Mouse (Mus musculus) midbrain, postnatal 0 days (tissue): ENCODE measurements around the gene Gjc2. TPM values are rescaled to one million over a fixed set of nuclear protein-coding genes. Genes with fewer than 3 reads are reported as not detected.

ENCODE experiments used
- ATAC-seq: fragments of 200-750 bp; cut with Nextera tagmentation; 2 replicates; pipeline ENCODE4 v1.8.0; 2017; ENCODE audit warnings: moderate number of reproducible peaks, mild to moderate bottlenecking, moderate TSS enrichment, moderate library complexity; ENCODE audit not compliant: low FRiP score
- DNase-seq: peaks from one replicate; pipeline ENCODE4 v3.0.0-alpha.2; 2015; ENCODE audit warnings: low spot score
- H3K27ac ChIP-seq: fragments of 300-500 bp; sonication (generic); 2 replicates; pipeline ENCODE4 v1.5.1; 2014; ENCODE audit warnings: low read depth, mild to moderate bottlenecking, low read length, mixed read lengths
- H3K27me3 ChIP-seq: fragments of 300-500 bp; sonication (generic); 2 replicates; pipeline ENCODE4 v1.6.1; 2014; ENCODE audit warnings: low read length, control low read depth, mixed read lengths; ENCODE audit not compliant: insufficient read depth
- H3K36me3 ChIP-seq: fragments of 300-500 bp; sonication (generic); 2 replicates; pipeline ENCODE4 v1.6.1; 2014; ENCODE audit warnings: low read length, control low read depth, mixed read lengths; ENCODE audit not compliant: insufficient read depth
- H3K4me1 ChIP-seq: fragments of 300-500 bp; sonication (generic); 2 replicates; pipeline ENCODE4 v1.6.1; 2014; ENCODE audit warnings: mild to moderate bottlenecking, control low read depth, antibody characterized with exemption, low read length, mixed read lengths; ENCODE audit not compliant: insufficient read depth
- H3K4me2 ChIP-seq: fragments of 300-500 bp; sonication (generic); 2 replicates; pipeline ENCODE4 v1.6.1; 2014; ENCODE audit warnings: low read depth, mild to moderate bottlenecking, low read length, mixed read lengths; ENCODE audit not compliant: poor library complexity, severe bottlenecking
- H3K4me3 ChIP-seq: fragments of 300-500 bp; sonication (generic); 2 replicates; pipeline ENCODE4 v1.5.1; 2014; ENCODE audit warnings: low read depth, mild to moderate bottlenecking, low read length, moderate library complexity
- H3K9ac ChIP-seq: fragments of 300-500 bp; sonication (generic); replicated peaks from 2 replicates; pipeline ENCODE4 v1.6.1; 2014; ENCODE audit warnings: mild to moderate bottlenecking, low read length, moderate library complexity, mixed read lengths; ENCODE audit not compliant: poor library complexity, severe bottlenecking
- H3K9me3 ChIP-seq: fragments of 300-500 bp; sonication (generic); 2 replicates; pipeline ENCODE4 v1.6.1; 2016; ENCODE audit warnings: low read length, control low read depth
- CTCF ChIP-seq: IDR thresholded peaks from 2 replicates; pipeline ENCODE4 v1.5.1; 2016; ENCODE audit warnings: antibody characterized with exemption, mild to moderate bottlenecking
- WGBS: fragments of 180-500 bp; shearing (Covaris S2); extraction: QIAGEN DNeasy Blood & Tissue Kit; methylation state at CpG from one replicate; pipeline ENCODE4 v1.1.7; 2014; 5-methylcytosine and 5-hydroxymethylcytosine counted together
- polyA plus RNA-seq: library from polyadenylated mRNA; unstranded; fragments of >200 nt; fragmentation: Nextera tagmentation; extraction: Ambion mirVana; gene quantifications from 2 replicates; pipeline ENCODE4 v1.2.1, GENCODE M21; 2015
- total RNA-seq: library from RNA; depleted of rRNA; stranded (reverse); fragments of >200 nt; gene quantifications from 2 replicates; pipeline ENCODE4 v1.2.3, GENCODE M21; 2014

Gene Gjc2
- total and polyA plus RNA-seq, 2 experiments from 2014 or later: 0.38 to 0.44 TPM

- 85% methylated on average over 5 of the region's 5 CpGs for WGBS
- Histone ChIP-seq H3K4me3 (no peak overlapping the region), H3K4me2 (no peak overlapping the region), H3K4me1 (no peaks in the 10 kb centered on the region), H3K36me3 (no peaks in the 10 kb centered on the region), H3K9ac (no peak overlapping the region), H3K27ac (no peak overlapping the region), H3K9me3 (no peaks in the 10 kb centered on the region), H3K27me3 (no peaks in the 10 kb centered on the region; the same call in 1 of the 2 replicates)
- DNase-seq: no peak
- ATAC-seq: no peak
- TF ChIP-seq CTCF: no peak
Measured at GRCm38 (mm10) chr11:59142962-59143361, 40.1 kb downstream of the Gjc2 start.

- no peak overlapping the region for H3K9ac ChIP-seq
- no peaks in the 10 kb centered on the region for H3K9me3 ChIP-seq
- no peak for TF ChIP-seq CTCF
- no peak overlapping the region for H3K4me3 ChIP-seq
- H3K27me3 ChIP-seq: peaks cover 10% of the 10 kb centered on the region
- no peak overlapping the region for H3K27ac ChIP-seq
- H3K4me2 ChIP-seq: peak overlapping the region; percentile 20; the same call in 1 of the 2 replicates
- 13% methylated on average over 12 of the region's 14 CpGs for WGBS
- H3K36me3 ChIP-seq: no peaks in the 10 kb centered on the region
- H3K4me1 ChIP-seq: no peaks in the 10 kb centered on the region
- ATAC-seq (no peak), DNase-seq (no peak)
Measured at GRCm38 (mm10) chr11:59141772-59142370, 41.1 kb downstream of the Gjc2 start.

- Histone ChIP-seq H3K36me3 (no peaks in the 10 kb centered on the region), H3K27ac (no peak overlapping the region), H3K4me2 (no peak overlapping the region), H3K4me1 (0 out of 2 replicates have a peak, but pooled peaks cover 3% of the 10 kb centered on the region), H3K9me3 (no peaks in the 10 kb centered on the region), H3K9ac (no peak overlapping the region), H3K4me3 (no peak overlapping the region), H3K27me3 (peaks cover 39% of the 10 kb centered on the region)
- no peak for DNase-seq
- TF ChIP-seq CTCF: no peak
- no peak for ATAC-seq
- 70% methylated on average over 19 of the region's 19 CpGs for WGBS
Measured at GRCm38 (mm10) chr11:59138537-59139486, 44.2 kb downstream of the Gjc2 start.

GRCm38 (mm10) chr11:59136994-59137706 lies 45.9 kb downstream of the Gjc2 start:
- Histone ChIP-seq H3K4me2 (no peak overlapping the region), H3K27me3 (peaks cover 53% of the 10 kb centered on the region), H3K9ac (no peak overlapping the region), H3K27ac (no peak overlapping the region), H3K9me3 (no peaks in the 10 kb centered on the region), H3K4me3 (no peak overlapping the region), H3K36me3 (no peaks in the 10 kb centered on the region), H3K4me1 (0 out of 2 replicates have a peak, but pooled peaks cover 3% of the 10 kb centered on the region)
- TF ChIP-seq CTCF: no peak
- no peak for ATAC-seq
- no peak for DNase-seq
- 59% methylated on average over 12 of the region's 12 CpGs for WGBS

- TF ChIP-seq CTCF: no peak
- Histone ChIP-seq H3K4me1 (0 out of 2 replicates have a peak, but pooled peaks cover 3% of the 10 kb centered on the region), H3K27me3 (peaks cover 53% of the 10 kb centered on the region), H3K9me3 (no peaks in the 10 kb centered on the region), H3K27ac (no peak within 1 kb of the TSS), H3K4me2 (peak within 1 kb of the TSS; percentile 54), H3K36me3 (no peaks in the 10 kb centered on the region), H3K4me3 (peak within 1 kb of the TSS; percentile 31), H3K9ac (peak within 1 kb of the TSS; percentile 46; the same call in 1 of the 2 replicates)
- DNase-seq: no peak
- 19% methylated on average over 43 of the region's 44 CpGs for WGBS
- no peak for ATAC-seq
Measured at GRCm38 (mm10) chr11:59135904-59136452, 47.0 kb downstream of the Gjc2 start, which contains the start of gene Obscn. Obscn (minus strand) TSS chr11:59136402.
